Mouse (Mus musculus) mature B cell (primary cell): ENCODE data around the gene Eefsec.

Experiments
- in situ Hi-C: fragments of 300-500 bp; cut with MboI; formaldehyde crosslinking; loops from 2 replicates; pipeline ENCODE4 v1.14.3; 2019

Eefsec gene

GRCm38 (mm10) chr6:88446063-88447002, at the start of gene Eefsec:
TSS of gene Eefsec (minus strand) at chr6:88446539.
- in situ Hi-C loops: no loop called here

- in situ Hi-C loops: no loop called here
Observed at GRCm38 (mm10) chr6:88493712-88494111, 47.4 kb upstream of the Eefsec start.

GRCm38 (mm10) chr6:88490629-88491354, 44.5 kb upstream of the Eefsec start:
- in situ Hi-C loops: no loop called here

GRCm38 (mm10) chr6:88489834-88490233, 43.5 kb upstream of the Eefsec start:
- in situ Hi-C loops: no loop called here

GRCm38 (mm10) chr6:88489026-88489425, 42.7 kb upstream of the Eefsec start:
- in situ Hi-C loops: no loop called here

GRCm38 (mm10) chr6:88486893-88487292, 40.6 kb upstream of the Eefsec start:
- in situ Hi-C loops: no loop called here

- in situ Hi-C loops: no loop called here
Observed at GRCm38 (mm10) chr6:88485378-88485777, 39.0 kb upstream of the Eefsec start.

- in situ Hi-C loops: no loop called here
Observed at GRCm38 (mm10) chr6:88483913-88484312, 37.6 kb upstream of the Eefsec start.

- in situ Hi-C loops: no loop called here
Observed at GRCm38 (mm10) chr6:88483111-88483510, 36.8 kb upstream of the Eefsec start.

GRCm38 (mm10) chr6:88480421-88480820, 34.1 kb upstream of the Eefsec start:
- in situ Hi-C loops: no loop called here

- in situ Hi-C loops: no loop called here
Observed at GRCm38 (mm10) chr6:88469878-88470277, 23.5 kb upstream of the Eefsec start.

- in situ Hi-C loops: no loop called here
Observed at GRCm38 (mm10) chr6:88465181-88465920, 19.0 kb upstream of the Eefsec start, which contains the start of gene Ruvbl1. TSS of gene Ruvbl1 (plus strand) at chr6:88465409.

- in situ Hi-C loops: no loop called here
Observed at GRCm38 (mm10) chr6:88454545-88454944, 8.2 kb upstream of the Eefsec start.

- in situ Hi-C loops: no loop called here
Observed at GRCm38 (mm10) chr6:88447454-88447853, 1.1 kb upstream of the Eefsec start.

GRCm38 (mm10) chr6:88445661-88446060, 678 bp downstream of the Eefsec start:
- in situ Hi-C loops: no loop called here

- in situ Hi-C loops: no loop called here
Observed at GRCm38 (mm10) chr6:88444076-88444750, 2.1 kb downstream of the Eefsec start.

- in situ Hi-C loops: no loop called here
Observed at GRCm38 (mm10) chr6:88443446-88443845, 2.9 kb downstream of the Eefsec start.

- in situ Hi-C loops: no loop called here
Observed at GRCm38 (mm10) chr6:88442551-88442950, 3.8 kb downstream of the Eefsec start.

GRCm38 (mm10) chr6:88439056-88439455, 7.3 kb downstream of the Eefsec start:
- in situ Hi-C loops: no loop called here

GRCm38 (mm10) chr6:88435609-88436008, 10.7 kb downstream of the Eefsec start:
- in situ Hi-C loops: no loop called here

GRCm38 (mm10) chr6:88431202-88431601, 15.1 kb downstream of the Eefsec start:
- in situ Hi-C loops: no loop called here
